Mouse (Mus musculus) mature B cell (primary cell): ENCODE data around the gene Angpt4.

Experiments used
- in situ Hi-C: fragments of 300-500 bp; cut with MboI; formaldehyde crosslinking; loops from 2 replicates; pipeline ENCODE4 v1.14.3; 2019

The Angpt4 gene

DNA sequence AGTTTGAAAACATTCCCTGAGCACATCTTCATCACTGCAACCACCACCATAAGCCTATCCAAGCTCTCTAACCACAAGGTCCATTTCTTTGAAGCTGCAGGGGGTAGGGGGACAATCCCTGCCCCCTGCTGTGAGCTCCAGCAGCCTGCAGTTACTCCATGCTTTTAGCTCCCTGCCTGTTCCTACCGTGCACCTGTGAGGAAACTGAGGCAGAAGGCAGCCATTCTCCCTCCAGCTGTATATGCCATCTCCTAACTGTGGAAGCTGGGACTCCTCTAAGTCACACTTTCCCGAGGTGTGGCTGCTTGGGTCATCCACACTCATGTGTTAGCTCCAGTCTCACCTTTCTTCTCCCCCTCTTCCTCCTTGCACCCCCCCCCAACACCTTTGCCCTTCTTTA, 4.1 kb downstream of the Angpt4 start:
- in situ Hi-C loops: no loop called here

DNA sequence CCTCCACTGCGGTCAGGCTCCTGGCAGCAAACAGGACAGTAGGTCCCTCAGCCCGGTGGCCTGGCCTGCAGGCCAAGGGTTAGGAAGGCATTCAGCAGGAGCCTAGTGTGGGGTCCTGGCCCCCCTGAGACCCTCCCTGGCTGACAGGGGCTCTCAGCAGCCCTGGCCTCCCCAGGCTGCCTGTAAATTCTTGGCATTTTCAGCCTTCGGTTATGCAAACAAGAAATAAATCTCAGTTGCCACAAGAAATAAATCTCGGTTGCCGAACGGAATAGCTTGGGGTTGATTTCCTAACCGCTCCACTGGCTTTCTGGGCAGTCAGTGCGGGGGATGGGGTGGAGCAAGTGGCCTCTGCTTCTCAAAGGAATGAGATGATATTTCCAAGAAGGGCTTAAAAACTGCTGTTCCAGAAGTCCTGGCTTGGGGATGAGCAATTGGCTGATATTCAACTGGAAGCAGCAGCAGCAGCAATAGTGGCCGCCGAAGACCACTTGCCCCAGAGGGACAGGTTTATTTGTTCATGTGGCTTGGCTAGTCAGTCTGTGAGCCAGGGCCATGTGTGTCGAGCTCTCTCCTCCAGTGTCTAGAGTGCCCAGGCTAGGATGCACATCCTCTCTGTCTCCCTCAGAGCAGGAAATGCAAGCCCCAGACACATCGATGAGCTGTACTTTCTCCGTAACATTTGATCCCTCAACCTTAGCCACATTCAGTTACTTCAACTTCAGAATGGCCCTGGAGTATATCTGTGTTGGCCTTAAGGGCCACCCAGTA, 5.2 kb downstream of the Angpt4 start:
- in situ Hi-C loops: no loop called here

DNA sequence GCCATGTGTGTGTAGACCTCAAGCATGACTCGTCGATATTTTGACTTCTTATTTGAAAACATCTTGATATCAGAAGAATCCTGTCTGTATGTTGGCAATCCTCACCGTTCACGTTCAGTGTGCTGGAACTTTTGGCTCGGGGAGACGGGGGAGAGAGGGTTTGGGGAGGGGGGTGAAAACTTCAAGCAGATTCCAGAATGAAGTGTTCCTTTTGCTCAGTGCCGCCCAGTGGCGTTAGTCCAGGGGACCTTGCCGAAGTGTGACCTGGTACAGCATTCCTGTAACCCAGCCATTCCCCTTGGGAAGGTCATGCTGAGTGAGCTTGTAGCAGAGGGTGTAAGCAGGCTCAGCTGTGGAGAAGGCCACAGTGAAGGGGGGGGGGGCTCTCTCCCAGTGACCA, 8.1 kb downstream of the Angpt4 start:
- in situ Hi-C loops: no loop called here

DNA sequence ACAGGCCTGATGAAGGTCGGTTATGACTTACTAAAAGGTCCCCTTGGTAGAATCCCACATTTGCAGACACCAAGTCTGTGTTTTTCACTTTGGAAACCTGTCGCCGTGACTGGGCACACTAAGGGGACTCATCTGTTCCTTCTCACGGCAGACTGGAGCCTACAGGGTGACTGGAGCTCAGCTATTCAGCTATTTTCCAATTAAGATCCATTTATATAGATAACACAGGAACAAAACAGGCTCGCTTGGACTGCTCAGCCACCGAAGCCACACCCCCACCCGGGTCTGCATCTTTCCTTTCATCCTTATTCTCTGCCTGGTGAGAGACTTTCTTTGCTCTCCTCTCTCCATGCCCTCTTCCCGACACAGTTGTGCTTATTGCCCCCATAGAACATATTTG, 10.1 kb downstream of the Angpt4 start:
- in situ Hi-C loops: no loop called here

DNA sequence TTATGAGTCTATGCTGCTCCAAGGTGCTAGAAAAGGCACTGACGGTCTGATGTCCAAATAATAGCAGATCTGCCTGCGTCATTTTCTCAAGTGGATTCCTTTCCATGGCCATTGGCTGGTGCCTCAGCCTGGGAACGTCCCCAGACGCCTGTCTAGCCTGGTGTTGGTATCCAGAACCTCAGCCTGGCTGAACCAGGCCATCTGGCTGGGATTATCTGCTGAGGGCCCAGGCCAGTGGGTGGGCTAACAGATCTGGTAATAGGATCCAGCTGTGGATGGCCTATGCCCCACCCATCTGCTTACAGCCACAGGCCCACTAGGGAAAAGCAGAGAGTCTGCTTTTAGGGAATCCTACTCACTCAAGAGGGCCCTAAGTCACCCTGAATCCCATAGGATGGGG, 10.6 kb downstream of the Angpt4 start:
- in situ Hi-C loops: no loop called here

DNA sequence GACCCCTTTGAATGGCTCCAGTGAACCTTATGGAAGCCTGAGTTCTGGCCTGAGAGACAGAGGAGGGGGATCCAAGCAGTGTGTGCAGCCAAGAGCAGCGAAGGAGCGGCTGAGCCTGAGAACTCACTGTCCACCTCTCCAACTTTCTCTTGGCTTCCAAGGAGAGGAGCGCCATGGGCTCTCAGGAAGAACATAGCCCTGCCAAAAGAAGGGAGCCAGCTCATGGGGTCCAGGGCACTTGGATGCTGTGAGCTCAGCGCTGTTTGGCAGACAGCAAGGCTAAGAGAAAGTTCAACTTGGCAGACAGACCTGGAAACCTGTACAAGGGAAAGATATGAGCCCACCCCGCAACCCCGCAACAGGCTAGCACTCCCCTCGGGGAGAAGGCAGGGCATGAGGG, 13.3 kb downstream of the Angpt4 start:
- in situ Hi-C loops: no loop called here

DNA sequence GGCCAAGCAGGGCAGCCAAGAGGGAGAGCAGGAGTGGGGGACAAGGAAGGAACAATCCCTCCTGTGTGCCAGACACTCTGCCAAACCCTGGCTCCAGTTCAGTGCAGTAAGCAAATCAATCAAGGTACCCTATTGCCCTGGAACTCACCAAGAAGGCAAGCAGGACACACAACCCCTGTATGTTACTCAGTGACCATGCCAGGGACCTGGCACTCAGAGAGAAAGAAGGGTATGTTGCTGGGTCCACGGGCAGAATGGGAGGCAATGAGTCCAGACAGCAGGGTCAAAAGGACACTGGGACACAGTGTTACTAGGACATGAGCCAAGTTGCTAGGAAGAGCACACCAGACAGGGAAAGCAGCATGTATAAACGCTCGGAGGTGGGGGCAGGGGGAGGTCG, 14.7 kb downstream of the Angpt4 start:
- in situ Hi-C loops: no loop called here

DNA sequence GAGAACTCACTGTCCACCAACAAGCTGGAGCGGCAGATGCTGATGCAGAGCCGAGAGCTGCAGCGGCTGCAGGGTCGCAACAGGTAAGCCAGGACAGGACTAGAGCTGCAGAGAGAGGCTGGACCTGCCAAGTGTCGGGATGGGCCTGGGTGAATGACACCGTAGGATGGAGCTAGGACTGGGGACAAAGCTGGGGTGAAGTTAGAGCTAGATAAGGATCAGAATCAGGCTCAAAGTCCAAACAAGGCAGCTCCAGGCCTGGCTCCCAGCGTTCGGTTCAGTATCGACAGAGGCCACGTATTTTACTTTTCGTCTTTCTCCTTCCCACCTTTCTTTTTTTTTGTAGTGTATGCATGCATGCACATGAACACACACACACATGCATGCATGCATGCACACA, 16.1 kb downstream of the Angpt4 start:
- in situ Hi-C loops: no loop called here

DNA sequence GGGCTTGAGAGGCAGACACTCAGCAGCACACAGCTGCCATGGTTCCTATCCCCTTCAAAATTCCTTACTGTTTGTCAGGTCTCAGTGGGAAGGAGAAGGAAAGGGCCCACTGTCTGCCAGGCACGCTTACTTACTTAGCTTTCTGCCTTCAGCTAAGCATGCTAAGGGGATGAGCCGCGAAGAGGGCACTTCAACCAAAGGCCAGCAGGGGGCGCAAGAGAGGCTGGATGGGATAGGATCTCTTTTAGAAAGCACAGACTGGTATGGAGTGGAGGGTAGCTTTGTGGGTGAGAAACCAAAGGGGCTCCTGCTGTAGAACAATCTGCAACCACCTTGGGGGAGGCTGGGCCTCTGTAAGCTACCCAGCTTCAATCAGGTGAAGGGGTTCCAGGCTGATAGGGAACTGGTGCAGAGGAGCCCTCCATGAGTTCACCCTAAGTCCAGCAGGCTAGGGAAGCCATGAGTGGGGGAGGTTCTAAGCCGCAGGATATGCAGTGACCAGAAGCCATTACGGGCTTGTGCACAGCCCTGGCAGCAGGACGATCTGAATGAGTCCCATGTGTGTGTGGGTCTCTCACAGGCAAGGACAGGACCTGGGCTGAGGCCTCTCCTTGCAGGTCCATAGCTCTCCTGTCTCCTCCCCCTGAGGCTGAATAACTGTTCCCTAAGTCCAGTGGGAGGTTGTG, 19.5 kb downstream of the Angpt4 start:
- in situ Hi-C loops: loop anchor here (10.0 kb wide), 1 partner anchor 64 kb away; the partner anchor contains the start of gene Slc52a3

DNA sequence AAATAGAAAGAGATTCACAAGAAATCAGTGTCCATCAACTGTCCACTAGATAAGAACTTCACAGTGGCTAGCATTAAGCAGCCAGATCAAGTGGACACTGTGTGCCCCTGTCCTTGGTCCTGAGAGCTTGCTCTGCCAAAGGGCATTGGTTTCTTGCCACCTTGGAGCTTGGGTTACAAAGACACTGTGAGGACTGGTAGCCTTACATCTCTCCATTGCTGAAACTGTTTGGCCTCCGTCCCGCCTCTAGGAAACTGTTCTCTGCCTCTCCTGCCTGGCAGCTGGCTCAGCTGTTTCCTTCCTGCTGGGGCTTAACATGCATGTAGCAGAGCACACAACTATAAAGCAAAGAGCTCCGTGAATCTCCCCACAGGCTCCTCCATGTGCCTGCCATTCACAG, 26.9 kb downstream of the Angpt4 start:
- in situ Hi-C loops: loop anchor here (10.0 kb wide), 1 partner anchor 57 kb away; the partner anchor contains the start of gene Slc52a3

DNA sequence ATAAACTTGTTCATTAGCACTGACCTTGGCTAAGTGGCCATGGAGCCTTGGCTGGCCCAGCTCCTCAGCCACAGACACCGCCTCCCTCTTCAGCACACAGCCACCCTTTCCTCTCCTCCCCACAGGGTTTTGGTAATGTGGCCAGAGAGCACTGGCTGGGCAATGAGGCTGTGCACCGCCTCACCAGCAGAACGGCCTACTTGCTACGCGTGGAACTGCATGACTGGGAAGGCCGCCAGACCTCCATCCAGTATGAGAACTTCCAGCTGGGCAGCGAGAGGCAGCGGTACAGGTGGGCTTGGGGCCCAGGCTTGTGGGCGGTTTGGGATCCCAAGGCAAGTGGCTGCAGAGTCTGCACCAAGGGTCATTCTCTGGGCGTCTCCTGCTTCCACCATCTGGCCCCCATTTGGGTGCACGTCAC, 27.8 kb downstream of the Angpt4 start:
- in situ Hi-C loops: loop anchor here (10.0 kb wide), 1 partner anchor 56 kb away; the partner anchor contains the start of gene Slc52a3

DNA sequence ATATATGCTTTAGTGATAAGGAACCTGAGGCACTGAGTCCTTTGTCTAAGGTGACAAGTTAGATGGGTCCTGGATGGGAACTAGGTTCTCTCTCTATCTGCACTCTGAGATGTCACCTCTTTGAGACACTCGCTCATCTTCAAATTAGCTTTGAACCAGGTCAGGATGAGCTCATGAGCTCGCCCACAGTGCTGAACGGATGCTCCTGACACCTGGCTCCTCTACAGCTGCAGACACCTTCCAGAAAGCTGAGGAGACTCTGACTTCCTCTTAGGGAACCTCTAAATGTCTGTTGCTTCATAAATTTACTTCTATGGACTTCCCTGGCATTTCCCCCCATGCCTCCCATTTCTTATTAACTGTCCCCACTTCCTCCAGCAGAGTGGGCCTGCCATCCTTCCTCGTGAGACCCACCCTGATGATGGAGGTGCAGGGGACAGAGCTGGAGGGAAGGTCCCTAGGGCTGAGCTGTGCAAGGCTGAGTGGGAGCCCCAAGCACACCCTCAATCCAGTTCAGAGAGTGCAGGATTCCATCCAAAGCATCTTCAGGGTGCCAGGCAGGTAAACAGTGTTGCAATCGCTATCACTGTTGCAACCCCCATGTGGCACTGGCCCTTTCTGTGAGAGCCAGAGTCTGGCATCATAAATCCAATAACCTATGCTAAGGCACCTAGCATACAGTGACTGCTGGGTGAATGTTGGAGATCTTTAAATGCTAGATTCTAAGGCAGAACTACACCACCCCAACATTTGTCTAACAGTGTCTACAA, 28.8 kb downstream of the Angpt4 start:
- in situ Hi-C loops: loop anchor here (10.0 kb wide), 1 partner anchor 55 kb away; the partner anchor contains the start of gene Slc52a3

DNA sequence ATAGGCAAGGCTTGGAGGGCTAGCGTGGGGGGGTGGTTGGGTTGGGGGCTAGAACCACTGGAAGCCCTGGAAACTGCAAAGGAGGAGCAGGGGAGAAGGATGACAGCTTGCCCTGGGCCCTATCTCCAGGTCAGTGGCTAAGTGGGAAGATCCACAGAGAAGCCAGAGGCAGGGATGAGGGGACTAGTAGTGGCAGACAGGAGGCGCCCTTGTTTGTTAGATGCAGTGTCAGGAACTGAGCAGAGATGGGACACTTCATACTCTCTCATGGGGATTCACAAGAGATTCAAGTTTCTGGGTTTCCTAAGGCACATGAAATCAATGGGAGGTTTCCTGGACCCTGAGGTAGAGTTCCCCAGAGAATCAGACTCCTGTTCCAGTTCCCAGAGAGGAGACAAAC, 30.3 kb downstream of the Angpt4 start:
- in situ Hi-C loops: no loop called here

DNA sequence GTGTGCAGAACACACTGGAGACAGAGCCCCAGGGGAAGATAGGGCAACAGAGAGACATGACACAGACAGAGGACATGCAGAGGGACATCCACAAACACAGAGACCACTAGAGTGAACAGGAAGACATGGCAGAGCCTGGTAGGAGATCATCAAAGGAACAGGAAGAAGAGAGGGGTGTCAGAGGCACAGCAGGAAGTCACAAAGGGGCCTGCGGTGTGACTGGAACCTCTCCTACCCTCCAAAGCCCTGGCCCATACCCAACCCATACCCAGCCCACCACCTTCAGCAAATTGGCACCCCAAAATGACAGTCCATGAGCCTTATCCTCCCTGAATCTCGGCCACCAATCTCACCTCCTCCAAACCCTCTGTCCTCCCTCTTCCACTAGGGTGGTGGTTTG, 33.1 kb downstream of the Angpt4 start:
- in situ Hi-C loops: no loop called here

DNA sequence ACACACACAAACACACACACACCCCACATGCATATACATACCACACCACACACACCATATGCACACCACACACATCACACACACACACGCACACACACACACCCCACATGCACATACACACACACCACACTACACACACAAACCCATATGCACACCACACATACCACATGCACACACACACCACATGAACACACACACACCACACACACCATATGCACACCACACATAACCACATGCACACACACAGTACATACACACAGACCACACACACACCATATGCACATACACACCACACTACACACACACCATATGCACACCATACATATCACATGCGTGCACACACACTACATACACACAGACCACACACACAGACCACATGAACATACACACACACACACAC, 36.6 kb downstream of the Angpt4 start:
- in situ Hi-C loops: no loop called here

DNA sequence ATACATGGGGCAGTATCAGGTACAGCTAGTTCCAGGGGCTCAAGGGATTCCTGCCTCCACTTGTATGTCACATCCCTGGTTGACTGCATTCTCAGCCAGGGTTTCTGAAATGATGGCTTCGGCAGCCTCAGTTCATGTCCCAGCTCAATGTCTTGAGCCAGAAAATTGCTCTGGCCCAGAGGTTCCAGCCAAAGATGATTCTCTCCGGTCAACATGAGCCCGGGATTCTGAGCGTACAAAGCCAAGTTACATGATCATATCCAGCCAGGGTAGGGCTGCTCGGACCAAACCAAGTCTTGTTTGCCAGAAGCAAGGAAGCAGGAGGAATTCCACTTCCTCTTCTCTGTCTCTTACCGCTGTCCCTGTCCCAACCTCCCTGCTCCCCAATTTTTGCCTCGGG, 37.3 kb downstream of the Angpt4 start:
- in situ Hi-C loops: no loop called here

DNA sequence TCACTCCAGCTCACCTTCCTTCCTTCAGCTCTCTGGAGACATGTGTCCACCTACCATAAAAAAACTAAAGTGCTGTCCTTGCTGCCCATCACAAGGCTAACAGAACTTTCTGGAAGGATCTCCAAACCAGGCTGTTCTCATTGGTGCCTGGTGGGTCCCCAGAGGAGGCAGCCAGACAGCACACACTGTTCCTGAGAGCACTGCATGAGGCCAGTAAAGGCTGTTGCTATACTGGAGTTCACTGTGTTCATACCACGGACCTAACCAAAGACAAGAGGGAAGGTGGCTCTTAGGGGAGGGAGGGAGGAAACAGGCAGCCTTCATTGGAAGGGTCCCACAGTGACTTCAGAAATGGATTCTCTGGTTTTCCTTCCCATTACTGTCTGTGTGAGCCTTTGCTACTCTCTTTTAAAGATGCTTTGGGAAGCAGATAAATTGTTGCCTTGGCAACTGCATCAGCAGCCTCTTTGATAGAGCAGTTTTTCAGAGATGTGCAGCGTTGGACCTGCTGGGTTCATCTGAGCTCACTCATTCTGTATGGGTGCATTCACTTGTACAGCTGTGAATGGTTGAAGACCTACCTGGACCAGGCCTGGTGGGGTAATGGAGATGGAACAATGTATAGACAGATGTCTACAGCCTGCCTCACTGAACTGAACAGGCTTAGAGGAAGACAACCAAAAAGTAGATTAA, 38.2 kb downstream of the Angpt4 start:
- in situ Hi-C loops: no loop called here

DNA sequence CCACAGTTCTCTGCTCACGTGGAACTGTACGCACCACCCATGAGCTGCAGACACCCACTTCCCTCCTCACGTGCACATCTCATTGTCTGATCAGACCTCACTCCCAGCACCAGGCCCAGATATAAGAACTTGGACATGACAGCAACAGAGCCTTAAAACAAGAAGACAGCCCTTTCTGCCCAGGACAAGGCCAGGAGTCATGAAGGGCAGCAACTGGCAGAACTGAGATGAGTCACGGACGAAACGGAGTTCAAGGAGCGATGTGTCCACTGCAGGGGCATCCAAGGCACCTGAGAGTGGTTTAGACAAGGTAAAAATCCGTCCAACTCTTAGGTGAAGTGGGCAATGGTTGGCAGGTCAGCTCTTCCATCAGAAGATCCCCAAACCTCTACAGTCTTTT, 42.7 kb downstream of the Angpt4 start:
- in situ Hi-C loops: no loop called here

DNA sequence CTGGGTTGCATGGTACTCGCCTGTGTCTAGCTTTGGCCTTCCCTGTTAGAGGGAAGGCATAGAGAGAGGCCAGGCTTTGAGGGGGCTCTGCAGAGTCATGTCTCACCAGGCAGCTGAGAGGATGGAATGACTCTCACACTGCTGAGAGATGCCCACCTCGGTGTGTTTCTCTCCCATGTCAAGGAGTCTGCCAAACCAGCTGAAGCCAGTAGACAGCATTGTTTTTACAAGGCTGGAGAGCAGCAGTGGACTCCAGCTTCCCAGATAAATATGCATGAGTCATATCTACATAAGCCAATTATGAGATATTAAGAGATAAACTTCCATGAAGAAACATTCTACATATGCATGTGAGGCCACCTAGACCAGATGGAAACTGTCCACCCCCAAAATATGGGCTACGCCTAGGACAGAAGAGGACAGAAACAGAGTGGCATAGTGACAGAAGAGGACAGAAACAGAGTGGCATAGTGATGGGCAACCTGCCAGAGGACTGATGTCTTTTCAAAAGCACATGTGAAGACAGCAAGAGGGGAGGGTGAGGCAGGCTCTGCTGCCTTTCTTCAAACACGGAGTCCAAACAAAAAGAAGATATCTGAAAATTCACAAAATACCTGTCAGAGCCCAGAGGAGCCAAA, 45.6 kb downstream of the Angpt4 start:
- in situ Hi-C loops: no loop called here

DNA sequence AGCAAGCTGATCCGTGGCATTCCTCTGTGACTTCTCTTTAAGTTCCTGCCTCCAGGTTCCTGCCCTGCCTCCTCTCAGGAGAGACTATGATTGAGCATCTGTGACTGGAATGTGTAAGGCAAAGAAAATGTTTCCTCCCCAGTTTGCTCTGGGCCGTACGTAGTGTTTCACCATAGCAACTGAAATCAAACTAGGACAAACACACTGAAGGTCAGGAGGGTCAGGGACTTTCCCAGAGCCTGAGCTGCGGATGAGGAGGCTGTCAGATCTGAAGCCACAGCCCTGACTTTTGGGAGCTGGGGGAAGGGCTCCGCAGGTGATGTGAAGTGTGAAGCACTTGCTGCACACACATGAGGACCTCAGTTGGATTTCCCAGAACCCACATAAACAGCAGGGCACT, 48.3 kb downstream of the Angpt4 start:
- in situ Hi-C loops: no loop called here
